Mouse (Mus musculus) intestine, postnatal 0 days (tissue): Measurements from ENCODE around the gene Cd151. TPM values are rescaled to one million over a fixed set of nuclear protein-coding genes. Genes with fewer than 3 reads are reported as not detected.
A peak's percentile ranks its signal among the peaks of the same experiment; 100 is the strongest.
"Not testable (repeated sequence)": the region's sequence is repeated elsewhere in the genome, so short reads cannot be mapped to it uniquely, and the experiment has no call there.

ENCODE experiments used
- ATAC-seq: fragments of 200-750 bp; cut with Nextera tagmentation; 2 replicates; pipeline ENCODE4 v1.8.0; 2017; ENCODE audit warnings: mild to moderate bottlenecking, moderate TSS enrichment, moderate library complexity
- H3K27ac ChIP-seq: fragments of 300-500 bp; sonication (generic); 2 replicates; pipeline ENCODE4 v1.5.1; 2014; ENCODE audit warnings: mild to moderate bottlenecking, low read depth, low read length, moderate library complexity
- H3K27me3 ChIP-seq: fragments of 300-500 bp; sonication (generic); replicated peaks from 2 replicates; pipeline ENCODE4 v1.6.1; 2014; ENCODE audit warnings: low read length, mixed read lengths; ENCODE audit not compliant: control insufficient read depth, insufficient read depth
- H3K36me3 ChIP-seq: fragments of 300-500 bp; sonication (generic); 2 replicates; pipeline ENCODE4 v1.6.1; 2014; ENCODE audit warnings: mild to moderate bottlenecking, moderate library complexity; ENCODE audit not compliant: control insufficient read depth, insufficient read depth
- H3K4me1 ChIP-seq: fragments of 300-500 bp; sonication (generic); replicated peaks from 2 replicates; pipeline ENCODE4 v1.6.1; 2014; ENCODE audit warnings: antibody characterized with exemption, low read length, mixed read lengths; ENCODE audit not compliant: control insufficient read depth, insufficient read depth
- H3K4me2 ChIP-seq: fragments of 300-500 bp; sonication (generic); replicated peaks from 2 replicates; pipeline ENCODE4 v1.6.1; 2014; ENCODE audit warnings: low read depth, mild to moderate bottlenecking, moderate library complexity
- H3K4me3 ChIP-seq: fragments of 300-500 bp; sonication (generic); 2 replicates; pipeline ENCODE4 v1.5.1; 2014; ENCODE audit warnings: low read depth, low read length
- H3K9ac ChIP-seq: fragments of 300-500 bp; sonication (generic); 2 replicates; pipeline ENCODE4 v1.6.1; 2014; ENCODE audit warnings: mild to moderate bottlenecking, low read depth, low read length
- H3K9me3 ChIP-seq: fragments of 300-500 bp; sonication (generic); 2 replicates; pipeline ENCODE4 v1.6.1; 2016; ENCODE audit warnings: mixed run types; ENCODE audit not compliant: control insufficient read depth
- CTCF ChIP-seq: sonication (generic); IDR thresholded peaks from 2 replicates; pipeline ENCODE4 v1.5.1; 2016; ENCODE audit warnings: low read depth, mild to moderate bottlenecking, control low read depth, antibody characterized with exemption, moderate library complexity
- WGBS: fragments of 180-500 bp; shearing (Covaris S2); extraction: QIAGEN DNeasy Blood & Tissue Kit; methylation state at CpG from one replicate; pipeline ENCODE4 v1.1.7; 2014; 5-methylcytosine and 5-hydroxymethylcytosine counted together
- polyA plus RNA-seq: library from polyadenylated mRNA; unstranded; fragments of >200 nt; fragmentation: Nextera tagmentation; extraction: Ambion mirVana; gene quantifications from 2 replicates; pipeline ENCODE4 v1.2.1, GENCODE M21; 2015

Gene Cd151
- polyA plus RNA-seq, 1 experiment from 2014 or later, result 29.3 TPM

- H3K4me1 ChIP-seq, result peaks cover 8% of the 10 kb centered on the region
- peak; percentile 52 for ATAC-seq
- WGBS, result 0% methylated on average over 25 of the region's 25 CpGs
- H3K9me3 ChIP-seq, result no peaks in the 10 kb centered on the region
- no peak for TF ChIP-seq CTCF
- H3K27me3 ChIP-seq, result no peaks in the 10 kb centered on the region
- peak within 1 kb of the TSS; percentile 46 for H3K4me3 ChIP-seq
- H3K27ac ChIP-seq, result 0 out of 2 replicates have a peak within 1 kb of the TSS, but pooled peaks have one; percentile 46
- H3K36me3 ChIP-seq, result peaks cover 21% of the 10 kb centered on the region
- H3K9ac ChIP-seq, result peak within 1 kb of the TSS; percentile 51
- peak within 1 kb of the TSS; percentile 81 for H3K4me2 ChIP-seq
Measured at GRCm38 (mm10) chr7:141443828-141444237, 23.4 kb upstream of the Cd151 start, which contains the start of gene Pidd1. Pidd1 (minus strand) TSS chr7:141444025.

GRCm38 (mm10) chr7:141446374-141446773 is 20.8 kb upstream of the Cd151 start:
- 75% methylated on average over 3 of the region's 3 CpGs for WGBS
- not testable (repeated sequence) for H3K4me2 ChIP-seq, H3K9ac ChIP-seq, H3K9me3 ChIP-seq, H3K4me1 ChIP-seq, H3K27ac ChIP-seq, ATAC-seq, H3K4me3 ChIP-seq, H3K27me3 ChIP-seq
- peaks cover 22% of the 10 kb centered on the region for H3K36me3 ChIP-seq

GRCm38 (mm10) chr7:141447110-141447991 is 19.8 kb upstream of the Cd151 start, which contains the start of gene Rplp2:
Rplp2 (plus strand) TSS chr7:141447370.
- Histone ChIP-seq H3K27ac (peak within 1 kb of the TSS; percentile 60), H3K4me3 (peak within 1 kb of the TSS; percentile 82), H3K4me1 (peaks cover 9% of the 10 kb centered on the region), H3K4me2 (peak within 1 kb of the TSS; percentile 76), H3K9ac (peak within 1 kb of the TSS; percentile 78), H3K9me3 (no peaks in the 10 kb centered on the region), H3K27me3 (no peaks in the 10 kb centered on the region), H3K36me3 (peaks cover 31% of the 10 kb centered on the region)
- peak; percentile 19; the same call in 1 of the 2 replicates for TF ChIP-seq CTCF
- WGBS, result under 1% methylated on average over 63 of the region's 63 CpGs
- peak; percentile 87 for ATAC-seq

GRCm38 (mm10) chr7:141451928-141452327 is 15.3 kb upstream of the Cd151 start:
- ATAC-seq, result no peak
- H3K27ac ChIP-seq, result no peak overlapping the region
- H3K9ac ChIP-seq, result no peak overlapping the region
- no peaks in the 10 kb centered on the region for H3K9me3 ChIP-seq
- no peaks in the 10 kb centered on the region for H3K27me3 ChIP-seq
- H3K4me1 ChIP-seq, result peaks cover 9% of the 10 kb centered on the region
- no peak for TF ChIP-seq CTCF
- no peak overlapping the region for H3K4me3 ChIP-seq
- H3K4me2 ChIP-seq, result no peak overlapping the region
- H3K36me3 ChIP-seq, result peaks cover 31% of the 10 kb centered on the region

- H3K36me3 ChIP-seq, result peaks cover 39% of the 10 kb centered on the region
- WGBS, result 66% methylated on average over 2 of the region's 2 CpGs
- H3K27ac ChIP-seq, result no peak overlapping the region
- H3K4me1 ChIP-seq, result peaks cover 3% of the 10 kb centered on the region
- no peak overlapping the region for H3K9ac ChIP-seq
- H3K4me2 ChIP-seq, result no peak overlapping the region
- H3K4me3 ChIP-seq, result no peak overlapping the region
- TF ChIP-seq CTCF, result no peak
- no peak for ATAC-seq
- no peaks in the 10 kb centered on the region for H3K9me3 ChIP-seq
- no peaks in the 10 kb centered on the region for H3K27me3 ChIP-seq
Measured at GRCm38 (mm10) chr7:141453636-141454035, 13.6 kb upstream of the Cd151 start.

- Histone ChIP-seq H3K4me1 (no peaks in the 10 kb centered on the region; the same call in 1 of the 2 replicates), H3K27me3 (no peaks in the 10 kb centered on the region), H3K4me3 (peak within 1 kb of the TSS; percentile 86), H3K27ac (peak within 1 kb of the TSS; percentile 95), H3K4me2 (peak within 1 kb of the TSS; percentile 90), H3K36me3 (peaks cover 49% of the 10 kb centered on the region), H3K9ac (peak within 1 kb of the TSS; percentile 72), H3K9me3 (no peaks in the 10 kb centered on the region)
- WGBS, result under 1% methylated on average over 45 of the region's 45 CpGs
- TF ChIP-seq CTCF, result peak; percentile 38
- peak; percentile 81 for ATAC-seq
Measured at GRCm38 (mm10) chr7:141454967-141455551, 12.1 kb upstream of the Cd151 start, which contains the start of gene Pnpla2. Pnpla2 (plus strand) TSS chr7:141455198.
